Mouse (Mus musculus) MEL (cell line): ENCODE data around the gene Ccdc142. TPM values are rescaled to one million over a fixed set of nuclear protein-coding genes. Genes with fewer than 3 reads are reported as not detected.
A peak's percentile ranks its signal among the peaks of the same experiment; 100 is the strongest.

Source experiments
- DNase-seq: peaks from one replicate; pipeline ENCODE4 v3.0.0; 2011; ENCODE audit warnings: low read depth, low spot score
- H3K27ac ChIP-seq: 2 replicates; pipeline ENCODE4 v1.5.1; 2012; ENCODE audit warnings: low read depth, mild to moderate bottlenecking, control low read depth, low read length, moderate library complexity; ENCODE audit not compliant: control insufficient read depth
- H3K27me3 ChIP-seq, 2 experiments: fragments of 150-350 bp in 1 of 2; sonication (generic) in 1 of 2; 2 replicates each; pipeline ENCODE4 v1.6.1; 2012; ENCODE audit warnings: low read length in 2 of 2, mild to moderate bottlenecking in 2 of 2, improper control_type of control experiment in 1 of 2, moderate library complexity in 1 of 2; ENCODE audit not compliant: insufficient read depth in 2 of 2, control insufficient read depth in 1 of 2
- H3K36me3 ChIP-seq, 2 experiments: 2 replicates each; pipeline ENCODE4 v1.6.1; 2012 to 2014; ENCODE audit warnings: low read length in 2 of 2, improper control_type of control experiment in 1 of 2, inconsistent platforms in 1 of 2, mild to moderate bottlenecking in 1 of 2; ENCODE audit not compliant: insufficient read depth in 2 of 2, control insufficient read depth in 1 of 2
- H3K4me1 ChIP-seq, 2 experiments: fragments of 150-350 bp in 1 of 2; sonication (generic) in 1 of 2; 2 replicates each; pipeline ENCODE4 v1.6.1; 2012; ENCODE audit warnings: low read length in 2 of 2, improper control_type of control experiment in 1 of 2, mild to moderate bottlenecking in 1 of 2; ENCODE audit not compliant: insufficient read depth in 2 of 2, control insufficient read depth in 1 of 2
- H3K4me3 ChIP-seq, 2 experiments: fragments of 150-350 bp in 1 of 2; sonication (generic) in 1 of 2; 2 replicates each; pipeline ENCODE4 v1.5.1; 2012; ENCODE audit warnings: low read depth in 2 of 2, low read length in 2 of 2, mild to moderate bottlenecking in 2 of 2, moderate library complexity in 2 of 2, control low read depth in 1 of 2, improper control_type of control experiment in 1 of 2; ENCODE audit not compliant: control insufficient read depth in 1 of 2, insufficient read depth in 1 of 2
- H3K79me2 ChIP-seq: 2 replicates; pipeline ENCODE4 v1.6.1; 2012; ENCODE audit warnings: mild to moderate bottlenecking, low read length, moderate library complexity; ENCODE audit not compliant: control insufficient read depth, poor library complexity, insufficient read depth
- H3K9ac ChIP-seq: 2 replicates; pipeline ENCODE4 v1.6.1; 2012; ENCODE audit warnings: low read depth, mild to moderate bottlenecking, control low read depth, low read length, moderate library complexity; ENCODE audit not compliant: control insufficient read depth, poor library complexity, severe bottlenecking
- H3K9me3 ChIP-seq: fragments of 150-350 bp; sonication (generic); replicated peaks from 2 replicates; pipeline ENCODE4 v1.6.1; 2012; ENCODE audit warnings: mild to moderate bottlenecking, low read length, improper control_type of control experiment, moderate library complexity; ENCODE audit not compliant: insufficient read depth
- CHD2 ChIP-seq: IDR thresholded peaks from 2 replicates; pipeline ENCODE4 v1.6.1; 2011; ENCODE audit warnings: low read length, improper control_type of control experiment
- CTCF ChIP-seq, 3 experiments: IDR thresholded peaks in 2 of 3; conservative IDR thresholded peaks in 1 of 3; 2 replicates each; pipeline ENCODE4 v1.5.1; 2011 to 2012; ENCODE audit warnings: low read length in 3 of 3, low read depth in 2 of 3, mild to moderate bottlenecking in 2 of 3, improper control_type of control experiment in 1 of 3, inconsistent platforms in 1 of 3, mixed read lengths in 1 of 3, moderate library complexity in 1 of 3; ENCODE audit not compliant: control insufficient read depth in 1 of 3, insufficient read depth in 1 of 3, poor library complexity in 1 of 3, severe bottlenecking in 1 of 3
- GATA1 ChIP-seq: IDR thresholded peaks from 2 replicates; pipeline ENCODE4 v1.6.1; 2011; ENCODE audit warnings: low read depth, low read length, improper control_type of control experiment
- MAX ChIP-seq: IDR thresholded peaks from 2 replicates; pipeline ENCODE4 v1.6.1; 2011; ENCODE audit warnings: low read length, improper control_type of control experiment
- MAZ ChIP-seq: IDR thresholded peaks from 2 replicates; pipeline ENCODE4 v1.6.1; 2012; ENCODE audit warnings: low read depth, mild to moderate bottlenecking, inconsistent platforms, low read length, improper control_type of control experiment
- MYC ChIP-seq: IDR thresholded peaks from 2 replicates; pipeline ENCODE4 v1.6.1; 2011; ENCODE audit warnings: low read depth, mild to moderate bottlenecking, low read length, improper control_type of control experiment, moderate library complexity
- POLR2A ChIP-seq, 2 experiments: IDR thresholded peaks; 2 replicates each; pipeline ENCODE4 v1.6.1; 2011 to 2012; ENCODE audit warnings: low read length in 2 of 2, mild to moderate bottlenecking in 2 of 2, control low read depth in 1 of 2, improper control_type of control experiment in 1 of 2, low read depth in 1 of 2, moderate library complexity in 1 of 2; ENCODE audit not compliant: control insufficient read depth in 1 of 2, insufficient read depth in 1 of 2, poor library complexity in 1 of 2
- POLR2AphosphoS5 ChIP-seq: IDR thresholded peaks from 2 replicates; pipeline ENCODE4 v1.6.1; 2012; ENCODE audit warnings: low read depth, borderline replicate concordance, mild to moderate bottlenecking, inconsistent platforms, low read length, moderate library complexity, mixed read lengths
- RAD21 ChIP-seq: IDR thresholded peaks from 2 replicates; pipeline ENCODE4 v1.6.1; 2011; ENCODE audit warnings: mild to moderate bottlenecking, low read depth, low read length, improper control_type of control experiment
- RCOR1 ChIP-seq: IDR thresholded peaks from 2 replicates; pipeline ENCODE4 v1.6.1; 2012; ENCODE audit warnings: low read depth, mild to moderate bottlenecking, inconsistent platforms, low read length, improper control_type of control experiment
- SMC3 ChIP-seq: IDR thresholded peaks from 2 replicates; pipeline ENCODE4 v1.6.1; 2011; ENCODE audit warnings: low read depth, low read length, improper control_type of control experiment
- TAL1 ChIP-seq: IDR thresholded peaks from 2 replicates; pipeline ENCODE4 v1.6.1; 2012; ENCODE audit warnings: mild to moderate bottlenecking, inconsistent platforms, low read length, moderate library complexity, mixed read lengths
- TBP ChIP-seq: IDR thresholded peaks from 2 replicates; pipeline ENCODE4 v1.8.0; 2011; ENCODE audit warnings: low read depth, low read length, improper control_type of control experiment
- USF1 ChIP-seq: IDR thresholded peaks from 2 replicates; pipeline ENCODE4 v1.6.1; 2014; ENCODE audit warnings: low read depth, mild to moderate bottlenecking, inconsistent platforms, low read length, improper control_type of control experiment, moderate library complexity
- ZC3H11A ChIP-seq: IDR thresholded peaks from 2 replicates; pipeline ENCODE4 v1.6.1; 2012; ENCODE audit warnings: low read depth, mild to moderate bottlenecking, inconsistent platforms, low read length, improper control_type of control experiment
- ZNF384 ChIP-seq: IDR thresholded peaks from 2 replicates; pipeline ENCODE4 v1.6.1; 2012; ENCODE audit warnings: low read depth, mild to moderate bottlenecking, inconsistent platforms, low read length, improper control_type of control experiment
- polyA plus RNA-seq, 2 experiments: library from polyadenylated mRNA; stranded (reverse) in 1 of 2; unstranded in 1 of 2; fragments of >175 nt in 1 of 2; fragments of >200 nt in 1 of 2; gene quantifications; 2 replicates each; pipeline versions ENCODE4 v1.2.1 to v1.2.4; 2012; ENCODE audit warnings: low replicate concordance in 2 of 2, low read depth in 1 of 2; ENCODE audit not compliant: insufficient read length in 2 of 2, insufficient read depth in 1 of 2, missing spikeins in 1 of 2
- total RNA-seq: library from RNA; depleted of rRNA; stranded (reverse); fragments of 300-350 nt; gene quantifications from 2 replicates; pipeline ENCODE4 v1.2.3, GENCODE M21; 2012

Ccdc142 gene
- total and polyA plus RNA-seq, 3 experiments = 2.2 to 5.1 TPM; not detected in 1

GRCm38 (mm10) chr6:83070311-83071219 is 30.8 kb upstream of the Ccdc142 start:
- Histone ChIP-seq H3K9ac (no peak overlapping the region), H3K9me3 (no peaks in the 10 kb centered on the region), H3K79me2 (no peaks in the 10 kb centered on the region), H3K27ac (no peak overlapping the region), H3K4me3 (no peak overlapping the region), H3K4me1 (no peaks in the 10 kb centered on the region), H3K36me3 (no peaks in the 10 kb centered on the region), H3K27me3 (no peaks in the 10 kb centered on the region)
- TF ChIP-seq RCOR1 (no peak), CHD2 (no peak), GATA1 (no peak)
- DNase-seq = no peak

DNA sequence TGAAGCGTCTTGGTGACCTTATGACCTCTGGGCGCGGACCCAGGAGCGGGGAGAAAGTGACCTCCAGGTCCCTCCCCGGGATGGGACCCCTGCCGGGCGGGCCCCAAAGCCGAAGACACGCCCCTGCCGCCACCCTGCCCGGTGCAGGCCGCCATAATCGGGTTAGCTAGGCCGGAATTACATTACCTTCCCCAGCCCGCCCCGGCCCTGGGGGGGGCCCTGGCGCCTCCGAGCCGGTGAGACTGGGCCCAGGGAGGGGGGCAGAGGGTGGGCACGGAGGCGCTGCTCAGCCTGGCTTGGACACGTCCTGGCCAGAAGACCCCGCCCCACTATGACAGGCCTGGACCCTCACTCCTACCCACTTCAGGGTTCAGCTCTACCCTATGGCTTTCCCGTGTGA is 30.2 kb upstream of the Ccdc142 start:
- Histone ChIP-seq H3K36me3 (no peaks in the 10 kb centered on the region), H3K27me3 (no peaks in the 10 kb centered on the region), H3K9ac (no peak overlapping the region), H3K4me3 (no peak overlapping the region), H3K79me2 (no peaks in the 10 kb centered on the region), H3K9me3 (no peaks in the 10 kb centered on the region), H3K4me1 (no peaks in the 10 kb centered on the region), H3K27ac (no peak overlapping the region)
- no peak for DNase-seq
- no peak for TF ChIP-seq POLR2AphosphoS5
- TF ChIP-seq TBP = no peak
- no peak for TF ChIP-seq TAL1
- no peak for TF ChIP-seq ZNF384
- no peak for TF ChIP-seq MAZ
- no peak for TF ChIP-seq MYC

DNA sequence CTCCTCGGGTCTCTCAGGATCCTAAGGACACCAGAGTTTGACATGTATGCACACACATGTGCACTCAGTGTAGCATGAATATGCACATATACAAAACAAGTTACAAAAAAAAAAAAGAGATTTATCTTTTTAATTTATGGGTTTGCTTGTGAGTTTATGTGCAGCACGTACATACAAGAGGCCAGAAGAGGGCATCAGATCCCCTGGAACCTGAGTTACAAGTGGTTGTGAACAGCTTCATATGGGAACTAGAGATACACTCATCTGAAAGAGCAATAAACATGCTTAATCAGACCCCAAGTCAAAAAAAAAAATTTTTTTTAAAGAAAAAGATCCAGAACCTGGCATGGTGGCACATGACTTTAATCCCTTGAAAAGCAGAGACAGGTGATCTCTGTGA is 26.4 kb upstream of the Ccdc142 start:
- peaks cover 11% of the 10 kb centered on the region for H3K79me2 ChIP-seq
- H3K4me3 ChIP-seq = no peak overlapping the region
- DNase-seq = peak; percentile 73
- no peak overlapping the region for H3K27ac ChIP-seq
- H3K4me1 ChIP-seq = peaks cover 0 to 13% of the 10 kb centered on the region in 2 experiments; a peak in 2 of 4 replicates
- H3K9me3 ChIP-seq = no peaks in the 10 kb centered on the region
- peaks cover 0 to 9% of the 10 kb centered on the region in 2 experiments; a peak in 2 of 4 replicates for H3K36me3 ChIP-seq
- H3K9ac ChIP-seq = no peak overlapping the region
- no peaks in the 10 kb centered on the region for H3K27me3 ChIP-seq
- TF ChIP-seq RAD21 (peak; percentile 58), MAX (no peak), CHD2 (no peak), ZNF384 (peak; percentile 85), CTCF (IDR thresholded peaks at IDR 0.05 in 2 of 3, conservative IDR thresholded peaks at IDR 0.05 in 1 of 3; ENCODE audit: control insufficient read depth in 1 of 3, insufficient read depth in 1 of 3, low read depth in 2 of 3, low read length in 3 of 3, poor library complexity in 1 of 3, severe bottlenecking in 1 of 3) (peak; percentile 26 to 65 (median 44); a peak in 5 of 6 replicates), POLR2A (IDR thresholded peaks at IDR 0.05; ENCODE audit: control insufficient read depth in 1 of 2, insufficient read depth in 1 of 2, low read depth in 1 of 2, low read length in 2 of 2, poor library complexity in 1 of 2) (no peak), SMC3 (peak; percentile 62), ZC3H11A (peak; percentile 36; the same call in 1 of the 2 replicates), USF1 (no peak), GATA1 (0 out of 2 replicates have a peak, but pooled peaks have one; percentile 32)
